Mouse (Mus musculus) G1E (cell line): Measurements from ENCODE around the gene Ltb4r2.

Source experiments
- CTCF ChIP-seq: IDR thresholded peaks from 2 replicates; pipeline ENCODE4 v1.5.1; 2012; ENCODE audit warnings: low read depth, low read length, inconsistent platforms, mixed read lengths
- GATA1 ChIP-seq: IDR thresholded peaks from 2 replicates; pipeline ENCODE4 v1.6.1; 2012; ENCODE audit warnings: borderline replicate concordance, low read length, inconsistent platforms, mixed read lengths
- TAL1 ChIP-seq: conservative IDR thresholded peaks from 2 replicates; pipeline ENCODE4 v1.6.1; 2012; ENCODE audit warnings: low read depth, low read length, inconsistent platforms, mixed read lengths

GRCm38 (mm10) chr14:55716271-55716670 lies 45.0 kb upstream of the Ltb4r2 start:
- TF ChIP-seq CTCF (no peak), TAL1 (no peak), GATA1 (no peak)
